Mouse (Mus musculus) C2C12 (cell line): ENCODE data around the gene Fbxo36. TPM values are rescaled to one million over a fixed set of nuclear protein-coding genes. Genes with fewer than 3 reads are reported as not detected.

Experiments
- H3K27me3 ChIP-seq: one replicate; pipeline ENCODE4 v1.6.1; 2011; ENCODE audit not compliant: control insufficient read depth, insufficient read depth, insufficient read length
- H3K36me3 ChIP-seq: one replicate; pipeline ENCODE4 v1.6.1; 2011; ENCODE audit not compliant: control insufficient read depth, insufficient read depth
- H3K4me3 ChIP-seq: one replicate; pipeline ENCODE4 v1.5.1; 2011; ENCODE audit warnings: mild to moderate bottlenecking, control low read depth; ENCODE audit not compliant: poor library complexity, insufficient read depth, severe bottlenecking
- H3K79me2 ChIP-seq: one replicate; pipeline ENCODE4 v1.6.1; 2011; ENCODE audit not compliant: control insufficient read depth, insufficient read depth
- H3K79me3 ChIP-seq: one replicate; pipeline ENCODE4 v1.6.1; 2011; ENCODE audit warnings: low read depth, control low read depth
- H3ac ChIP-seq: one replicate; pipeline ENCODE3; 2011; ENCODE audit warnings: low read depth; ENCODE audit not compliant: control insufficient read depth, insufficient read length
- CEBPB ChIP-seq: IDR thresholded peaks from one replicate; pipeline ENCODE4 v1.6.1; 2011; ENCODE audit warnings: low read depth, mild to moderate bottlenecking, control low read depth, moderate library complexity
- CTCF ChIP-seq: IDR thresholded peaks from one replicate; pipeline ENCODE4 v1.5.1; 2011; ENCODE audit not compliant: control insufficient read depth, insufficient read depth, insufficient read length
- FOSL1 ChIP-seq: IDR thresholded peaks from one replicate; pipeline ENCODE4 v1.8.0; 2011; ENCODE audit warnings: mild to moderate bottlenecking, low read length; ENCODE audit not compliant: poor library complexity, insufficient read depth, severe bottlenecking
- MAX ChIP-seq: IDR thresholded peaks from one replicate; pipeline ENCODE4 v1.6.1; 2011; ENCODE audit warnings: mild to moderate bottlenecking, control low read depth
- MYOD1 ChIP-seq: IDR thresholded peaks from one replicate; pipeline ENCODE4 v1.6.1; 2011; ENCODE audit warnings: low read depth; ENCODE audit not compliant: control insufficient read depth, insufficient read length
- MYOG ChIP-seq: IDR thresholded peaks from one replicate; pipeline ENCODE4 v1.6.1; 2011; ENCODE audit not compliant: control insufficient read depth, insufficient read length; ENCODE audit errors: extremely low read depth
- USF1 ChIP-seq: IDR thresholded peaks from one replicate; pipeline ENCODE4 v1.6.1; 2011; ENCODE audit warnings: low read depth, mild to moderate bottlenecking, control low read depth, moderate library complexity
- polyA plus RNA-seq: library from polyadenylated mRNA; unstranded; fragments of >200 nt; fragmentation: generic; extraction: Trizol; gene quantifications from one replicate; pipeline ENCODE4 v1.2.1, GENCODE M21; 2012; ENCODE audit warnings: missing spikeins

Fbxo36 gene
- polyA plus RNA-seq, 1 experiment, result 6.8 TPM

DNA sequence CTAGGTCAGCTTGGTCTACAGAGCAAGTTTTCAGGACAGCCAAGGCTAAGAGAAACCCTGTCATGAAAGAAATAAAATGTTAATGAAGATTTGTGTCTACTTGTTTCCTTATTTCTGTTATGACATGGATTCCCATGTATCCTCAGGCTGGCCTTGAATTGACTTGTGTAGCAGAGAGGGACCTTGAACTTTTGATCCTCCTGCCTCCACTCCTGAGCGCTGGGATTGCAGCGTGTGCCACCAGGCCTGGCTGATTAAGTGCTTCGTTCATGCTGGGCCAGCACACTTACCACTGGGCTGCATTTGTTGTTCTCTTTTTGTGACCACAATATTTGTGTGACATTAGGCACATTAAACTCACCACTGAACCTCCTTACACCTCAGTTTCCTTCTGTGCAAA, 79.2 kb downstream of the Fbxo36 start:
- H3K27me3 ChIP-seq, result no peaks in the 10 kb centered on the region
- H3K79me2 ChIP-seq, result no peaks in the 10 kb centered on the region
- no peak overlapping the region for H3ac ChIP-seq
- no peak overlapping the region for H3K4me3 ChIP-seq
- no peak for TF ChIP-seq CTCF
- no peaks in the 10 kb centered on the region for H3K36me3 ChIP-seq
- no peaks in the 10 kb centered on the region for H3K79me3 ChIP-seq

DNA sequence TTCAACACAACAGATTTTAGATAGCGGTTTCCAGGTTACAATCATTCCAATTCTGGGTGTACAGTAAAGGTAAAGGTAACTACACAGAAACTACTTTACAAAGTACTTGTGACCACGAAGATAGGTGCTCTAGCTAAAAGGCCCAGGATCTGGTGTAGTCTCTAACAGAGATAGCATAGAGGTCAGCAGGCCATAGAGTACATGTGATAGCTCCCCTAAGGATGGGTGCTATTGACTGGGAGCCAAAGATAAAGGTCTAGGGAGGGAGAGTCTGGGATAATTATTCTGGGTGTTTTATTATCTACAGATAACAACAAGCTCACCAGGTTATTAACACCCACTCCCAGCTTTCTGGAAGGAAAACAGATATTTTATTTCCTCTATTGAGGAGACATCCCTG, 83.8 kb downstream of the Fbxo36 start:
- TF ChIP-seq CEBPB (no peak), CTCF (no peak), MYOD1 (no peak), USF1 (no peak), FOSL1 (no peak)
- H3K79me2 ChIP-seq, result no peaks in the 10 kb centered on the region
- H3K36me3 ChIP-seq, result no peaks in the 10 kb centered on the region
- H3ac ChIP-seq, result no peak overlapping the region
- no peaks in the 10 kb centered on the region for H3K27me3 ChIP-seq
- H3K4me3 ChIP-seq, result no peak overlapping the region
- no peaks in the 10 kb centered on the region for H3K79me3 ChIP-seq

DNA sequence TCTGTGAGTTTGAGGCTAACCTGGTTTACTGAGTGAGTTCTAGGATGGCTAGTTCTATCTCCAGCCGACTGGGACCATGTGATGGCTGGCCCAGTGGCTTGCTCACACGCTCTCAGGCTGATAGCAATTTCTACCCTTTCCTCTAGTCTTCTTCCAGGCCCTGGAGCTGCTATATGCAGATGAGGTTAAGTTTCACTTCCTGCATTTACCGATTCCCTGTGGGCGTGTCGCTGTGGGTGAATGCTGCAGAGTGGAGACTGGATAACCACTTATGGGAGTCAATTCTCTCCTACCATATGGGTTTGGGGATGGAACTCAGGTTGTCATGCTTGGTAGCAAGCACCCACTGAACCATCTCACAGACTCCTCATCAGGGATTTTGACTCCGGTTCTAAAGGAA, 84.5 kb downstream of the Fbxo36 start:
- Histone ChIP-seq H3K79me2 (no peaks in the 10 kb centered on the region), H3K4me3 (no peak overlapping the region), H3ac (no peak overlapping the region), H3K79me3 (no peaks in the 10 kb centered on the region), H3K36me3 (no peaks in the 10 kb centered on the region), H3K27me3 (no peaks in the 10 kb centered on the region)
- TF ChIP-seq CEBPB, result no peak
- no peak for TF ChIP-seq FOSL1
- TF ChIP-seq MYOD1, result no peak
- no peak for TF ChIP-seq MYOG
- TF ChIP-seq MAX, result no peak
- TF ChIP-seq USF1, result no peak
- no peak for TF ChIP-seq CTCF

DNA sequence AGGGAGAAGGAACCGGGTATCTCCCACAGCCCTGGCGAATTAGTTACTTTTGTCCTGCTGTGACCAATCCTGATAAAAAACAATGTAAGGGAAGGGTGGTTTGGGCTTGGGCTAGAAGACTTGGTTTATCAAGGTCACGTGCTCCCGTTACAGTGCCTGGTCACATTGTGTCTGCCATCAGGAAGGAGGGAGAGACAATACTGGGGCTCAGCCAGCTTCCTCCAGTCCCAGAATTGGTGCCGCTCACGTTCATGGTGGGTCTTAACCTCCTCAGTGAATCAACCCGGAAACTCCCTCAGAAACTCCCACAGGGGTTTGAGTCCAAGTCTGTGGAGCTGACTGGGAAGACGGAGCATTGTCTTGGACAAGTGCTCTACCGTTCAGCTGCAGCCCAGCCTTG, 86.0 kb downstream of the Fbxo36 start:
- H3K79me2 ChIP-seq, result no peaks in the 10 kb centered on the region
- H3K79me3 ChIP-seq, result no peaks in the 10 kb centered on the region
- H3K27me3 ChIP-seq, result no peaks in the 10 kb centered on the region
- TF ChIP-seq MYOG (no peak), FOSL1 (no peak), MYOD1 (no peak), MAX (no peak), CTCF (no peak), USF1 (no peak), CEBPB (no peak)
- no peak overlapping the region for H3ac ChIP-seq
- H3K4me3 ChIP-seq, result no peak overlapping the region
- no peaks in the 10 kb centered on the region for H3K36me3 ChIP-seq

DNA sequence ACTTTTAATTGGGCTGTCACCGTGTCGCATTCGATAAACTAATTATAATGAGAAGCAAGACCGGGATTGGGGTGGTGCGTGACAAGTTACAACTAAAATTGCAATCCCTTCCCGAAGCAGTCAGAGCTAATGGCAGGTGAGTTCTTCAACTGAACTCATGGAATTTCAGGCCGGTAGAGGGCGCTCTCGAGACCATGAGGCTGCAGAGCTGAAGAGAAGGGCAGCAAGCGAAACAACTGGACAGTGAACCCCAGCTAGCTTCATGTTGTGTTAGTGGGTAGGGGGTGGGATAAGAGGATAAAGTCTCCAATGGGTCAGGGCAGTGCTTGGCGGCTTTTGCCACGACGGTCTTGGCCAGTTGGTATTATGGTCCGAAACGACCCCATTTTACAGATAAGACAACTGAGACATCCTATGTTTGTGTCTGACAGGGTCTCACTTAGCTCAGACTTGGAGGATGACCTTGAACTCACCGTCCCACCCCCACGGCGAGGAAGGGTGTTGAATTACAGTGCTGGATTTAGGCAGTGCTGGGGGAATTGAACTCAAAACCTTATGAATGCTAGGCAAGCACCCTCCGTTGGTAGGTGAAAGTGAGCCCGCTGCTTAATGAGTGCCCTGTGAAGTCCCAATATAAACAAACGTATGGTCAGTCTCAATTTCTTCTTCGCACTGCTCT, 94.0 kb downstream of the Fbxo36 start:
- H3K4me3 ChIP-seq, result no peak overlapping the region
- TF ChIP-seq CTCF, result peak; percentile 15
- no peak for TF ChIP-seq CEBPB
- no peaks in the 10 kb centered on the region for H3K79me2 ChIP-seq
- no peaks in the 10 kb centered on the region for H3K79me3 ChIP-seq
- H3ac ChIP-seq, result no peak overlapping the region
- H3K36me3 ChIP-seq, result no peaks in the 10 kb centered on the region
- peaks cover 12% of the 10 kb centered on the region for H3K27me3 ChIP-seq

DNA sequence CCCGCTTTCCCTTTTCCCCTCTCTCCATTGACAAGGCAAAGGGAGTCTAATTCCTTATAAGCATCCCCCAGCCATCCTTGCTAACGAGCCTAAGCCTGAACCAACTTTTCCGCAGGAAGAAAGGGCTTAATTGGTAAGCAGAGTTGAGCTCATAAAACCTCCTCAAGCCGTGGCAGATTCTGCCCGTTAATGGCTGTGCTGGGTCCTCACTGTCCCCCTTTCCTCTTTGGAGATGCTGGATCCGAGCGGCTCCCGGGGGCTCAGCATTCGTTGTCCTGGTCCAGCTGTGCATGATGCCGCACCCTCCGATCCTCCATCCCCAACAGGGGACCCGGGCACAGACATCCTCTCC, 94.5 kb downstream of the Fbxo36 start:
- Histone ChIP-seq H3K4me3 (no peak overlapping the region), H3K79me2 (no peaks in the 10 kb centered on the region), H3K79me3 (no peaks in the 10 kb centered on the region), H3ac (no peak overlapping the region), H3K36me3 (no peaks in the 10 kb centered on the region), H3K27me3 (peaks cover 12% of the 10 kb centered on the region)
- TF ChIP-seq MYOD1, result no peak
- no peak for TF ChIP-seq CEBPB
